Mouse (Mus musculus): ENCODE data around the gene Ephb1. TPM values are rescaled to one million over a fixed set of nuclear protein-coding genes. Genes with fewer than 3 reads are reported as not detected.

Gene Ephb1
- total and polyA plus RNA-seq, 3 experiments, result not detected

GRCm38 (mm10) chr9:102139181-102139580, 215.3 kb downstream of the Ephb1 start (continued):
- TF ChIP-seq MAZ (IDR thresholded peaks at IDR 0.05; ENCODE audit: low read depth, low read length) (no peak), SMC3 (IDR thresholded peaks at IDR 0.05; ENCODE audit: low read depth, low read length) (no peak)

DNA sequence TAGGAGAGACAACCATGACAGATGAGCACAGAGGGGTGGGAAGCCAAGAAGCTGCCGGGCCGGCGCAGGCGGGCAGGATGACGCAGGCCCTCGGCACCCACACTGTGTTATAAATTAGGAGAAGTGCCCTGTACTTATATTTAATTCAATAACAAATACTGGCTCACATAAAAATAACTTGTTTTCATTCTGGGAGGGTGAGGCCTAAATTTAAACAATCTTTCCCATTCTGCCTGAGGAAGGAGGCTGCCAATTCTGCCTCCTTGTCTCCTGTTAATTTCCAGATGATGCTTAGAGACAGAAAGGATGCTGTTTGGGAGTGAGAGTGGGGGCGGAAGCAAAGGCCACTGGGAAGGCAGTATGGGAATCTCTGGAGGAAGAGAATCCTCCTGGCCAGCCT, 215.8 kb downstream of the Ephb1 start:
- no peaks in the 10 kb centered on the region for H3K36me3 ChIP-seq (ENCODE audit: control insufficient read depth in 1 of 2, insufficient read depth in 2 of 2, low read length in 2 of 2)
- no peak for DNase-seq (ENCODE audit: low read depth, low spot score)
- H3K27me3 ChIP-seq (ENCODE audit: control insufficient read depth in 1 of 2, insufficient read depth in 2 of 2, low read length in 2 of 2), result no peaks in the 10 kb centered on the region
- no peaks in the 10 kb centered on the region for H3K79me2 ChIP-seq (ENCODE audit: control insufficient read depth, insufficient read depth, low read length, poor library complexity)
- no peaks in the 10 kb centered on the region for H3K4me1 ChIP-seq (ENCODE audit: control insufficient read depth in 1 of 2, insufficient read depth in 2 of 2, low read length in 2 of 2)
- H3K9me3 ChIP-seq (replicated peaks; ENCODE audit: insufficient read depth, low read length), result no peaks in the 10 kb centered on the region
- no peak overlapping the region for H3K27ac ChIP-seq (ENCODE audit: control insufficient read depth, low read depth, low read length)
- H3K9ac ChIP-seq (ENCODE audit: control insufficient read depth, low read depth, low read length, poor library complexity, severe bottlenecking), result no peak overlapping the region
- TF ChIP-seq EP300 (IDR thresholded peaks at IDR 0.05; ENCODE audit: low read depth in 1 of 2, low read length in 2 of 2) (no peak), UBTF (IDR thresholded peaks at IDR 0.05; ENCODE audit: borderline replicate concordance, insufficient read depth, low read depth, low read length) (no peak), MAX (IDR thresholded peaks at IDR 0.05; ENCODE audit: low read length) (no peak), MXI1 (IDR thresholded peaks at IDR 0.05; ENCODE audit: low read depth, low read length) (no peak)
- H3K4me3 ChIP-seq (ENCODE audit: control insufficient read depth in 1 of 2, insufficient read depth in 1 of 2, low read depth in 2 of 2, low read length in 2 of 2), result no peak overlapping the region

DNA sequence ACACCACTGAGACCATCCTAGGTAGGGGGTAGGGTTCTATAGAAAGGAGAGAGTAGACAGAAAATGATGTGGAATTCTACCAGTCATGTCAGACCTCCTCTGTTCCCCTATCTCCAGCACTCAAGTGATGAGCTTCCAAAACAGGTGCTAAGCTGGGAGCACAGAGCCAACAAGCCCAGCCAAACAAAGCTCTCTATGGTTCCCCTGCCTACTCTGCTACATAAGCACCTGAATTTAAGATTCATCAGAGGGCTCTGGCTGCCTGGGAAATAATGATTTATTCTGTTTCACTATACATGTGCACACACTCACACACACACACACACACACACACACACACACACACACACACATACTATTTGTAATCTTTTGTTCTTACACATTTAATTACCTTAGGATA, 216.3 kb downstream of the Ephb1 start:
- Histone ChIP-seq H3K79me2 (ENCODE audit: control insufficient read depth, insufficient read depth, low read length, poor library complexity) (no peaks in the 10 kb centered on the region), H3K4me1 (ENCODE audit: control insufficient read depth in 1 of 2, insufficient read depth in 2 of 2, low read length in 2 of 2) (no peaks in the 10 kb centered on the region), H3K36me3 (ENCODE audit: control insufficient read depth in 1 of 2, insufficient read depth in 2 of 2, low read length in 2 of 2) (no peaks in the 10 kb centered on the region), H3K27me3 (ENCODE audit: control insufficient read depth in 1 of 2, insufficient read depth in 2 of 2, low read length in 2 of 2) (no peaks in the 10 kb centered on the region), H3K4me3 (ENCODE audit: control insufficient read depth in 1 of 2, insufficient read depth in 1 of 2, low read depth in 2 of 2, low read length in 2 of 2) (no peak overlapping the region), H3K9ac (ENCODE audit: control insufficient read depth, low read depth, low read length, poor library complexity, severe bottlenecking) (no peak overlapping the region), H3K9me3 (replicated peaks; ENCODE audit: insufficient read depth, low read length) (no peaks in the 10 kb centered on the region), H3K27ac (ENCODE audit: control insufficient read depth, low read depth, low read length) (no peak overlapping the region)
- no peak for DNase-seq (ENCODE audit: low read depth, low spot score)
- TF ChIP-seq NRF1 (IDR thresholded peaks at IDR 0.05; ENCODE audit: insufficient read depth, low read depth, low read length, poor library complexity, severe bottlenecking) (no peak), ZC3H11A (IDR thresholded peaks at IDR 0.05; ENCODE audit: low read depth, low read length) (no peak), TBP (IDR thresholded peaks at IDR 0.05; ENCODE audit: low read depth, low read length) (no peak), UBTF (IDR thresholded peaks at IDR 0.05; ENCODE audit: borderline replicate concordance, insufficient read depth, low read depth, low read length) (no peak), TAL1 (IDR thresholded peaks at IDR 0.05; ENCODE audit: low read length) (no peak), MAFK (IDR thresholded peaks at IDR 0.05; ENCODE audit: borderline replicate concordance, low read depth, low read length) (no peak), USF2 (IDR thresholded peaks at IDR 0.05; ENCODE audit: borderline replicate concordance in 1 of 2, insufficient read depth in 1 of 2, low read depth in 1 of 2, low read length in 2 of 2) (no peak), KAT2A (conservative IDR thresholded peaks at IDR 0.05; ENCODE audit: low read depth, low read length) (no peak), SIN3A (IDR thresholded peaks at IDR 0.05; ENCODE audit: low read length) (no peak), POLR2AphosphoS5 (IDR thresholded peaks at IDR 0.05; ENCODE audit: borderline replicate concordance, low read depth, low read length) (no peak), ETS1 (IDR thresholded peaks at IDR 0.05; ENCODE audit: low read depth, low read length) (no peak), GATA1 (IDR thresholded peaks at IDR 0.05; ENCODE audit: low read depth, low read length) (no peak), MAX (IDR thresholded peaks at IDR 0.05; ENCODE audit: low read length) (no peak), BHLHE40 (IDR thresholded peaks at IDR 0.05; ENCODE audit: borderline replicate concordance, low read depth, low read length) (no peak), ELF1 (IDR thresholded peaks at IDR 0.05; ENCODE audit: low read depth, low read length) (no peak)
